Mouse (Mus musculus) hindbrain, postnatal 0 days (tissue): Measurements from ENCODE around the gene Polg2. TPM values are rescaled to one million over a fixed set of nuclear protein-coding genes. Genes with fewer than 3 reads are reported as not detected.

Experiments used
- ATAC-seq: fragments of 200-750 bp; cut with Nextera tagmentation; 2 replicates; pipeline ENCODE4 v1.8.0; 2017; ENCODE audit warnings: mild to moderate bottlenecking, moderate TSS enrichment, moderate library complexity
- DNase-seq: peaks from one replicate; pipeline ENCODE4 v3.0.0-alpha.2; 2015; ENCODE audit warnings: low spot score
- H3K27ac ChIP-seq: fragments of 300-500 bp; sonication (generic); 2 replicates; pipeline ENCODE4 v1.5.1; 2014; ENCODE audit warnings: mild to moderate bottlenecking
- H3K27me3 ChIP-seq: fragments of 300-500 bp; sonication (generic); 2 replicates; pipeline ENCODE4 v1.6.1; 2014; ENCODE audit warnings: low read length, mixed read lengths; ENCODE audit not compliant: insufficient read depth
- H3K36me3 ChIP-seq: fragments of 300-500 bp; sonication (generic); 2 replicates; pipeline ENCODE4 v1.6.1; 2014; ENCODE audit warnings: low read length, mixed read lengths; ENCODE audit not compliant: insufficient read depth
- H3K4me1 ChIP-seq: fragments of 300-500 bp; sonication (generic); 2 replicates; pipeline ENCODE4 v1.6.1; 2014; ENCODE audit warnings: antibody characterized with exemption, low read length, mixed read lengths; ENCODE audit not compliant: insufficient read depth
- H3K4me2 ChIP-seq: fragments of 300-500 bp; sonication (generic); 2 replicates; pipeline ENCODE4 v1.6.1; 2014; ENCODE audit warnings: low read depth, mild to moderate bottlenecking, low read length, moderate library complexity, mixed read lengths
- H3K4me3 ChIP-seq: fragments of 300-500 bp; sonication (generic); 2 replicates; pipeline ENCODE4 v1.5.1; 2014; ENCODE audit warnings: low read length
- H3K9ac ChIP-seq: fragments of 300-500 bp; sonication (generic); replicated peaks from 2 replicates; pipeline ENCODE4 v1.6.1; 2014; ENCODE audit warnings: mild to moderate bottlenecking, low read length, moderate library complexity, mixed read lengths
- H3K9me3 ChIP-seq: fragments of 300-500 bp; sonication (generic); 2 replicates; pipeline ENCODE4 v1.6.1; 2016; ENCODE audit warnings: low read length, mixed read lengths
- CTCF ChIP-seq: IDR thresholded peaks from 2 replicates; pipeline ENCODE4 v1.5.1; 2016; ENCODE audit warnings: antibody characterized with exemption, control low read depth, low read depth
- WGBS: fragments of 180-500 bp; shearing (Covaris S2); extraction: QIAGEN DNeasy Blood & Tissue Kit; methylation state at CpG from one replicate; pipeline ENCODE4 v1.1.7; 2014; 5-methylcytosine and 5-hydroxymethylcytosine counted together
- polyA plus RNA-seq: library from polyadenylated mRNA; unstranded; fragments of >200 nt; fragmentation: Nextera tagmentation; extraction: Ambion mirVana; gene quantifications from 2 replicates; pipeline ENCODE4 v1.2.1, GENCODE M21; 2015
- total RNA-seq: library from RNA; depleted of rRNA; stranded (reverse); fragments of >200 nt; gene quantifications from 2 replicates; pipeline ENCODE4 v1.2.3, GENCODE M21; 2014

The Polg2 gene
- total and polyA plus RNA-seq, 2 experiments from 2014 or later, result 8.3 to 9.5 TPM

- ATAC-seq (no peak), DNase-seq (no peak)
- Histone ChIP-seq H3K9me3 (no peaks in the 10 kb centered on the region), H3K4me3 (no peak overlapping the region), H3K4me1 (0 out of 2 replicates have a peak, but pooled peaks cover under 1% of the 10 kb centered on the region), H3K9ac (no peak overlapping the region), H3K27ac (no peak overlapping the region), H3K4me2 (no peak overlapping the region), H3K27me3 (no peaks in the 10 kb centered on the region), H3K36me3 (peaks cover 24% of the 10 kb centered on the region; the same call in 1 of the 2 replicates)
- peak; percentile 20 for TF ChIP-seq CTCF
- 93% methylated on average over 4 of the region's 4 CpGs for WGBS
Observed at GRCm38 (mm10) chr11:106767516-106767915, 11.8 kb downstream of the Polg2 start.

- no peak for TF ChIP-seq CTCF
- no peaks in the 10 kb centered on the region for H3K27me3 ChIP-seq
- 92% methylated on average over 4 of the region's 4 CpGs for WGBS
- H3K27ac ChIP-seq, result no peak overlapping the region
- H3K36me3 ChIP-seq, result peaks cover 19% of the 10 kb centered on the region; the same call in 1 of the 2 replicates
- DNase-seq (no peak), ATAC-seq (no peak)
- H3K4me2 ChIP-seq, result no peak overlapping the region
- no peaks in the 10 kb centered on the region for H3K9me3 ChIP-seq
- no peak overlapping the region for H3K4me3 ChIP-seq
- H3K4me1 ChIP-seq, result 0 out of 2 replicates have a peak, but pooled peaks cover 3% of the 10 kb centered on the region
- no peak overlapping the region for H3K9ac ChIP-seq
Observed at GRCm38 (mm10) chr11:106766611-106767162, 12.7 kb downstream of the Polg2 start.

- 0 out of 2 replicates have a peak, but pooled peaks cover 3% of the 10 kb centered on the region for H3K4me1 ChIP-seq
- no peak overlapping the region for H3K4me3 ChIP-seq
- H3K36me3 ChIP-seq, result no peaks in the 10 kb centered on the region; the same call in 1 of the 2 replicates
- no peak for ATAC-seq
- H3K9ac ChIP-seq, result no peak overlapping the region
- 75% methylated on average over 9 of the region's 9 CpGs for WGBS
- no peak overlapping the region for H3K4me2 ChIP-seq
- DNase-seq, result no peak
- no peaks in the 10 kb centered on the region for H3K9me3 ChIP-seq
- no peak for TF ChIP-seq CTCF
- no peaks in the 10 kb centered on the region for H3K27me3 ChIP-seq
- no peak overlapping the region for H3K27ac ChIP-seq
Observed at GRCm38 (mm10) chr11:106762800-106763185, 16.5 kb downstream of the Polg2 start.

GRCm38 (mm10) chr11:106762139-106762799 is 17.1 kb downstream of the Polg2 start:
- peak overlapping the region; percentile 36; the same call in 1 of the 2 replicates for H3K27ac ChIP-seq
- TF ChIP-seq CTCF, result no peak
- no peak for ATAC-seq

GRCm38 (mm10) chr11:106760511-106760910 is 18.8 kb downstream of the Polg2 start:
- H3K9ac ChIP-seq, result no peak overlapping the region
- no peak for ATAC-seq
- no peak overlapping the region for H3K27ac ChIP-seq
- no peaks in the 10 kb centered on the region for H3K27me3 ChIP-seq
- no peaks in the 10 kb centered on the region for H3K36me3 ChIP-seq
- H3K4me2 ChIP-seq, result no peak overlapping the region
- 0 out of 2 replicates have a peak, but pooled peaks cover 3% of the 10 kb centered on the region for H3K4me1 ChIP-seq
- no peaks in the 10 kb centered on the region for H3K9me3 ChIP-seq
- no peak for DNase-seq
- no peak overlapping the region for H3K4me3 ChIP-seq
- WGBS, result 89% methylated on average over 5 of the region's 5 CpGs
- TF ChIP-seq CTCF, result no peak

More at GRCm38 (mm10) chr11:106762139-106762799, 17.1 kb downstream of the Polg2 start:
- Histone ChIP-seq H3K9ac (no peak overlapping the region), H3K27me3 (no peaks in the 10 kb centered on the region), H3K9me3 (no peaks in the 10 kb centered on the region), H3K4me1 (0 out of 2 replicates have a peak, but pooled peaks cover 3% of the 10 kb centered on the region), H3K4me3 (no peak overlapping the region), H3K36me3 (no peaks in the 10 kb centered on the region), H3K4me2 (no peak overlapping the region)
- 44% methylated on average over 5 of the region's 5 CpGs for WGBS
- no peak for DNase-seq

- no peaks in the 10 kb centered on the region for H3K36me3 ChIP-seq
- no peak overlapping the region for H3K27ac ChIP-seq
- no peaks in the 10 kb centered on the region for H3K27me3 ChIP-seq
- ATAC-seq (no peak), DNase-seq (no peak)
- H3K9me3 ChIP-seq, result no peaks in the 10 kb centered on the region
- no peak overlapping the region for H3K4me3 ChIP-seq
- no peak overlapping the region for H3K9ac ChIP-seq
- H3K4me2 ChIP-seq, result no peak overlapping the region
- WGBS, result 92% methylated on average over 3 of the region's 3 CpGs
- TF ChIP-seq CTCF, result no peak
- 0 out of 2 replicates have a peak, but pooled peaks cover 3% of the 10 kb centered on the region for H3K4me1 ChIP-seq
Observed at GRCm38 (mm10) chr11:106759028-106759427, 20.3 kb downstream of the Polg2 start.

GRCm38 (mm10) chr11:106755583-106755982 is 23.8 kb downstream of the Polg2 start:
- DNase-seq, result no peak
- Histone ChIP-seq H3K27ac (no peak overlapping the region), H3K36me3 (no peaks in the 10 kb centered on the region), H3K4me1 (no peaks in the 10 kb centered on the region), H3K9me3 (no peaks in the 10 kb centered on the region), H3K4me2 (no peak overlapping the region), H3K4me3 (no peak overlapping the region), H3K27me3 (no peaks in the 10 kb centered on the region), H3K9ac (no peak overlapping the region)
- no peak for ATAC-seq
- no peak for TF ChIP-seq CTCF
- WGBS, result 56% methylated on average over 5 of the region's 5 CpGs
